Mouse (Mus musculus): ENCODE measurements around the gene Rerg. TPM values are rescaled to one million over a fixed set of nuclear protein-coding genes. Genes with fewer than 3 reads are reported as not detected.

Gene Rerg
- total and polyA plus RNA-seq, 2 experiments from 2014 or later = 1.6 to 7.3 TPM

- Histone ChIP-seq H3K9me3 (ENCODE audit: low read length) (no peaks in the 10 kb centered on the region), H3K4me2 (ENCODE audit: low read depth, low read length) (no peak overlapping the region), H3K27me3 (ENCODE audit: insufficient read depth, low read length) (no peaks in the 10 kb centered on the region), H3K9ac (replicated peaks; ENCODE audit: low read length) (no peak overlapping the region), H3K27ac (no peak overlapping the region), H3K4me1 (ENCODE audit: insufficient read depth, low read length) (no peaks in the 10 kb centered on the region), H3K36me3 (ENCODE audit: insufficient read depth, low read length) (no peaks in the 10 kb centered on the region), H3K4me3 (ENCODE audit: low read length) (no peak overlapping the region)
- no peak for TF ChIP-seq CTCF (IDR thresholded peaks at IDR 0.05; ENCODE audit: low read depth)
- WGBS = 87% methylated on average over 7 of the region's 7 CpGs
- ATAC-seq (no peak), DNase-seq (ENCODE audit: low spot score) (no peak)
Measured at GRCm38 (mm10) chr6:137065506-137065905, 104.8 kb downstream of the Rerg start.

- Histone ChIP-seq H3K36me3 (ENCODE audit: insufficient read depth, low read length) (no peaks in the 10 kb centered on the region), H3K4me1 (ENCODE audit: insufficient read depth, low read length) (no peaks in the 10 kb centered on the region), H3K27ac (no peak overlapping the region; the same call in 1 of the 2 replicates), H3K4me2 (ENCODE audit: low read depth, low read length) (no peak overlapping the region), H3K9ac (replicated peaks; ENCODE audit: low read length) (no peak overlapping the region), H3K27me3 (ENCODE audit: insufficient read depth, low read length) (no peaks in the 10 kb centered on the region), H3K9me3 (ENCODE audit: low read length) (no peaks in the 10 kb centered on the region), H3K4me3 (ENCODE audit: low read length) (no peak overlapping the region)
- no peak for TF ChIP-seq CTCF (IDR thresholded peaks at IDR 0.05; ENCODE audit: low read depth)
- peak; percentile 38 for DNase-seq (ENCODE audit: low spot score)
- WGBS = 76% methylated on average over 14 of the region's 14 CpGs
- ATAC-seq = no peak
Measured at GRCm38 (mm10) chr6:137064786-137065185, 105.5 kb downstream of the Rerg start.

- ATAC-seq (peak; percentile 76; the same call in 1 of the 2 replicates), DNase-seq (ENCODE audit: low spot score) (peak; percentile 55)
- Histone ChIP-seq H3K36me3 (ENCODE audit: insufficient read depth, low read length) (no peaks in the 10 kb centered on the region), H3K27ac (peak overlapping the region; percentile 4; the same call in 1 of the 2 replicates), H3K9me3 (ENCODE audit: low read length) (no peaks in the 10 kb centered on the region), H3K4me1 (ENCODE audit: insufficient read depth, low read length) (no peaks in the 10 kb centered on the region), H3K27me3 (ENCODE audit: insufficient read depth, low read length) (no peaks in the 10 kb centered on the region), H3K4me2 (ENCODE audit: low read depth, low read length) (no peak overlapping the region), H3K4me3 (ENCODE audit: low read length) (no peak overlapping the region), H3K9ac (replicated peaks; ENCODE audit: low read length) (no peak overlapping the region)
- 52% methylated on average over 10 of the region's 10 CpGs for WGBS
- TF ChIP-seq CTCF (IDR thresholded peaks at IDR 0.05; ENCODE audit: low read depth) = no peak
Measured at GRCm38 (mm10) chr6:137063239-137063940, 106.9 kb downstream of the Rerg start.

GRCm38 (mm10) chr6:137061880-137062531 is 108.3 kb downstream of the Rerg start:
- no peaks in the 10 kb centered on the region for H3K9me3 ChIP-seq (ENCODE audit: low read length)
- no peak for TF ChIP-seq CTCF (IDR thresholded peaks at IDR 0.05; ENCODE audit: low read depth)
- H3K27me3 ChIP-seq (ENCODE audit: insufficient read depth, low read length) = no peaks in the 10 kb centered on the region
- H3K36me3 ChIP-seq (ENCODE audit: insufficient read depth, low read length) = no peaks in the 10 kb centered on the region
- no peak overlapping the region for H3K9ac ChIP-seq (replicated peaks; ENCODE audit: low read length)
- DNase-seq (ENCODE audit: low spot score) (no peak), ATAC-seq (no peak)
- no peaks in the 10 kb centered on the region for H3K4me1 ChIP-seq (ENCODE audit: insufficient read depth, low read length)
- H3K4me2 ChIP-seq (ENCODE audit: low read depth, low read length) = no peak overlapping the region
- 87% methylated on average over 18 of the region's 18 CpGs for WGBS
- H3K4me3 ChIP-seq (ENCODE audit: low read length) = no peak overlapping the region
- H3K27ac ChIP-seq = no peak overlapping the region

GRCm38 (mm10) chr6:137060595-137060994 is 109.7 kb downstream of the Rerg start:
- Histone ChIP-seq H3K36me3 (ENCODE audit: insufficient read depth, low read length) (no peaks in the 10 kb centered on the region), H3K4me1 (ENCODE audit: insufficient read depth, low read length) (no peaks in the 10 kb centered on the region), H3K27me3 (ENCODE audit: insufficient read depth, low read length) (no peaks in the 10 kb centered on the region), H3K27ac (no peak overlapping the region), H3K4me2 (ENCODE audit: low read depth, low read length) (no peak overlapping the region), H3K4me3 (ENCODE audit: low read length) (no peak overlapping the region), H3K9ac (replicated peaks; ENCODE audit: low read length) (no peak overlapping the region), H3K9me3 (ENCODE audit: low read length) (no peaks in the 10 kb centered on the region)
- DNase-seq (ENCODE audit: low spot score) = no peak
- TF ChIP-seq CTCF (IDR thresholded peaks at IDR 0.05; ENCODE audit: low read depth) = no peak
- 40% methylated on average over 5 of the region's 5 CpGs for WGBS
- ATAC-seq = no peak

- WGBS = 92% methylated on average over 2 of the region's 2 CpGs
- Histone ChIP-seq H3K4me2 (ENCODE audit: low read depth, low read length) (no peak overlapping the region), H3K9me3 (ENCODE audit: low read length) (no peaks in the 10 kb centered on the region), H3K27me3 (ENCODE audit: insufficient read depth, low read length) (no peaks in the 10 kb centered on the region), H3K27ac (no peak overlapping the region), H3K4me1 (ENCODE audit: insufficient read depth, low read length) (no peaks in the 10 kb centered on the region), H3K36me3 (ENCODE audit: insufficient read depth, low read length) (no peaks in the 10 kb centered on the region), H3K4me3 (ENCODE audit: low read length) (no peak overlapping the region), H3K9ac (replicated peaks; ENCODE audit: low read length) (no peak overlapping the region)
- DNase-seq (ENCODE audit: low spot score) = no peak
- ATAC-seq = no peak
- no peak for TF ChIP-seq CTCF (IDR thresholded peaks at IDR 0.05; ENCODE audit: low read depth)
Measured at GRCm38 (mm10) chr6:137058257-137058656, 112.0 kb downstream of the Rerg start.

- 83% methylated on average over 2 of the region's 2 CpGs for WGBS
- ATAC-seq = no peak
- no peak overlapping the region for H3K4me3 ChIP-seq (ENCODE audit: low read length)
- no peaks in the 10 kb centered on the region for H3K9me3 ChIP-seq (ENCODE audit: low read length)
- no peak for DNase-seq (ENCODE audit: low spot score)
- no peak overlapping the region for H3K4me2 ChIP-seq (ENCODE audit: low read depth, low read length)
- no peaks in the 10 kb centered on the region for H3K27me3 ChIP-seq (ENCODE audit: insufficient read depth, low read length)
- no peak for TF ChIP-seq CTCF (IDR thresholded peaks at IDR 0.05; ENCODE audit: low read depth)
- H3K4me1 ChIP-seq (ENCODE audit: insufficient read depth, low read length) = no peaks in the 10 kb centered on the region
- H3K36me3 ChIP-seq (ENCODE audit: insufficient read depth, low read length) = no peaks in the 10 kb centered on the region
- no peak overlapping the region for H3K9ac ChIP-seq (replicated peaks; ENCODE audit: low read length)
- H3K27ac ChIP-seq = no peak overlapping the region
Measured at GRCm38 (mm10) chr6:137054073-137054472, 116.2 kb downstream of the Rerg start.

All from hindbrain, postnatal 0 days (tissue).